Mouse (Mus musculus) macrophage (primary cell): ENCODE measurements around the gene Klf3. TPM values are rescaled to one million over a fixed set of nuclear protein-coding genes. Genes with fewer than 3 reads are reported as not detected.
A peak's percentile ranks its signal among the peaks of the same experiment; 100 is the strongest.

Experiments
- H3K27ac ChIP-seq: fragments of 350-480 bp; formaldehyde crosslinking; 2 replicates; pipeline ENCODE4 v1.9.0; 2021
- H3K36me3 ChIP-seq: fragments of 350-480 bp; formaldehyde crosslinking; 2 replicates; pipeline ENCODE4 v1.9.0; 2021; ENCODE audit errors: inconsistent target
- H3K4me3 ChIP-seq: fragments of 350-480 bp; formaldehyde crosslinking; 2 replicates; pipeline ENCODE4 v1.9.0; 2021; ENCODE audit errors: inconsistent target
- H3K79me2 ChIP-seq: fragments of 350-480 bp; formaldehyde crosslinking; 2 replicates; pipeline ENCODE4 v1.9.0; 2021; ENCODE audit errors: inconsistent target
- WGBS: methylation state at CpG from one replicate; pipeline ENCODE4 v1.1.7; 2026; ENCODE audit warnings: inconsistent platforms; ENCODE audit not compliant: missing documents; 5-methylcytosine and 5-hydroxymethylcytosine counted together
- polyA plus RNA-seq: library from polyadenylated mRNA; stranded (reverse); fragments of 250-400 nt; gene quantifications from 3 replicates; pipeline ENCODE4 v1.2.4, GENCODE M21; 2018; ENCODE audit warnings: inconsistent platforms
- total RNA-seq, 78 experiments: library from RNA; depleted of rRNA; stranded (reverse); fragments of 250-400 nt; gene quantifications; 1 replicate in 9 of 78; 2 replicates in 24 of 78; 3 replicates in 43 of 78; 4 replicates in 2 of 78; pipeline ENCODE4 v1.2.4; 2018; ENCODE audit warnings: inconsistent platforms in 56 of 78

Gene Klf3
- total RNA-seq (2018; cell fraction: chromatin; rRNA removed): 100 to 1,000 TPM in 19 of 26 experiments, 10 to 100 TPM in 7; 48.3 to 365 (median 123) TPM
- 100 to 1,000 TPM in 1 of 26 experiments, 10 to 100 TPM in 25; 45.5 to 118 (median 57.3) TPM for total RNA-seq (2018; cell fraction: cytosol; rRNA removed)
- total RNA-seq (2018; cell fraction: nucleus; rRNA removed): 100 to 1,000 TPM in 21 of 26 experiments, 10 to 100 TPM in 5; 67.6 to 296 (median 126) TPM
- polyA plus RNA-seq: 28.7 to 50.9 TPM (median 35.8 TPM) in 3 replicates

GRCm38 (mm10) chr5:64802795-64803719 is at the start of gene Klf3:
Gene Klf3 (plus strand): TSS chr5:64803388.
- Histone ChIP-seq H3K27ac (peak within 1 kb of the TSS; percentile 78), H3K36me3 (no peaks in the 10 kb centered on the region), H3K4me3 (peak within 1 kb of the TSS; percentile 72), H3K79me2 (peaks cover 44% of the 10 kb centered on the region)
- whole genome bisulfite sequencing: under 1% methylated on average over 111 of the region's 116 CpGs

DNA sequence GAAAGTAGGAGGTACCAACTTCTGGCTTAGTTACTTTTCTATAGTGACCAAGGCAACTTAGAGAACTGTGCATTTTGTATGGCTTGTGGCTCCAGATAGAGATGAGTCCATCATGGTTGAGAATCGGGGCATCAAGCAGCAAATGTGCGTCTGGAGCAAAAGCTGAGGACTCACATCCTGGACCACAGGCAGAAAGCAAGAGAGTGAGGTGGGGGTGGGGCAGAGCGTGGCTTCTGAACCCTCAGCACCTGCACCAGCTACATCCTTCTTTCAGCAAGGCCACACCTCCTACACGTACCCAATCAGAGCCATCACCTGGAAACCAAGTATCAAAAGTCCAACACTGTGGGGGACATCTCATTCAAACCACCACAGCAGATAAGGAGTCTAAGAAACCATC is 40.9 kb upstream of the Klf3 start:
- no peak overlapping the region for H3K27ac ChIP-seq
- no peaks in the 10 kb centered on the region for H3K36me3 ChIP-seq
- 86% methylated on average over 4 of the region's 4 CpGs for WGBS

DNA sequence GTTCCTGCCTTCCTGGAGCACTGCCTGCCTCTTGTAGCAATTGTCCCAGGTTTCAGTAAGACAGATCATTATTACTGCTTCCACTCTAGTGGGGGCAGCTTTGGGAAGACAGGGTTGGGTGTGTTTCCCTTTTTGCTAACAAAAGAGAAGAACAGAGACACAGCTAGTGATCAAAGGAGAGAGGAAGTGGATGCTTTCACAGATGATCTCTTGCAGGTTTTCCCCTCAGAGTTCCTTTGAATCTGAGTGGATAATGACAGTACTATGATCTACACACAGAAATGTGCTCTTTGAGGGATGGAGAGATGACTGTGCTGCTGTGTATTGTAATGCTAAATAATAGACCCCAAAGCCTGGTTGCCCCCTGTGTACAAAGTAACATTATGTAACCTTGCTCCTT is 38.7 kb upstream of the Klf3 start:
- no peaks in the 10 kb centered on the region for H3K79me2 ChIP-seq
- H3K36me3 ChIP-seq: no peaks in the 10 kb centered on the region
- H3K4me3 ChIP-seq: no peak overlapping the region
- no peak overlapping the region for H3K27ac ChIP-seq

More for the DNA sequence above, 40.9 kb upstream of the Klf3 start:
- Histone ChIP-seq H3K79me2 (no peaks in the 10 kb centered on the region), H3K4me3 (no peak overlapping the region)

DNA sequence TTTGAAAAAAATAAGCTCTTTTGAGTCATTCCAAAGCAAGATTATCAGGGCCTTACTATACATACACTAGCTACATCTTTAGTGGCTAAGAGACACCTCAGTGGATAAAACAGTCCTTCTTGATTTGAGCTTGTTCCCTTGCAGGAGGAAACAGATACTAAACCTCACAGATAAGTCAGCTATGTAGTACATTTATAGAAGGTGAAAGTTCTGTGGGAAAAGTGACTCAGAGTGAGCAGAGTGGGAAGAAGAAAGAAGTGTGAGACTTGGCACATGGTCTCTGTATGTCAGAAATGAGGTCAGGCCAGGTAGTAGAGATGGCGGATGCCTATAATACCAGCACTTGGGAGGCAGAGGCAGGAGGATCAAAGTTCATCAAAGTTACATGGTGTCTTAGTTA is 37.4 kb upstream of the Klf3 start:
- H3K36me3 ChIP-seq: no peaks in the 10 kb centered on the region

GRCm38 (mm10) chr5:64766626-64767025 is 36.6 kb upstream of the Klf3 start:
- Histone ChIP-seq H3K27ac (no peak overlapping the region), H3K79me2 (no peaks in the 10 kb centered on the region), H3K36me3 (no peaks in the 10 kb centered on the region), H3K4me3 (no peak overlapping the region)
- WGBS: 100% methylated on average over 2 of the region's 2 CpGs

More for the DNA sequence above, 37.4 kb upstream of the Klf3 start:
- 100% methylated on average over 1 of the region's 1 CpGs for WGBS
- Histone ChIP-seq H3K4me3 (no peak overlapping the region), H3K79me2 (no peaks in the 10 kb centered on the region), H3K27ac (no peak overlapping the region)

- WGBS: 86% methylated on average over 2 of the region's 2 CpGs
- H3K27ac ChIP-seq: no peak overlapping the region
- H3K79me2 ChIP-seq: no peaks in the 10 kb centered on the region
- H3K4me3 ChIP-seq: no peak overlapping the region
- no peaks in the 10 kb centered on the region for H3K36me3 ChIP-seq
Observed at GRCm38 (mm10) chr5:64771619-64772018, 31.6 kb upstream of the Klf3 start.

DNA sequence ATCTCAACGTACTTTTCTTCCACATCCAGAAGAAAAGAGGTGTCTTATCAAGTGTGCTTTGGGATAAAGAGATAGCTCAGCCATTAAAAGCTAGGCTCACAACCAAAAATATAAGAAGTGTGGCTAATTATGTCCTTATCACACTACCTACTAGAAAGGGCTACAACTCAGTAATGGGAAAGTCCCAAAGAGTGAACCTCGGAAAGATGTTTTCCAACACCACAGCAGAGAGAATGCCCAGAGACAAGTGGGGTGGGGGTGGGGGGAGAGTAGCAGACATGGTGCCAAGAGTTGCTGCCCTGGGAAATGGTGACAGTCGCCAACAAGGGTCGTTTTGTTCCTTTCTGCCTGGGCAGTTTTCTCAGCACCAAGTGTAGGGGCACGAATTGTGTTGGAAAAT is 25.0 kb upstream of the Klf3 start:
- Histone ChIP-seq H3K27ac (no peak overlapping the region), H3K36me3 (no peaks in the 10 kb centered on the region), H3K4me3 (no peak overlapping the region), H3K79me2 (no peaks in the 10 kb centered on the region)
- 93% methylated on average over 4 of the region's 5 CpGs for WGBS

GRCm38 (mm10) chr5:64779285-64779684 is 23.9 kb upstream of the Klf3 start:
- 83% methylated on average over 2 of the region's 2 CpGs for WGBS
- Histone ChIP-seq H3K79me2 (no peaks in the 10 kb centered on the region), H3K27ac (no peak overlapping the region), H3K4me3 (no peak overlapping the region), H3K36me3 (no peaks in the 10 kb centered on the region)

DNA sequence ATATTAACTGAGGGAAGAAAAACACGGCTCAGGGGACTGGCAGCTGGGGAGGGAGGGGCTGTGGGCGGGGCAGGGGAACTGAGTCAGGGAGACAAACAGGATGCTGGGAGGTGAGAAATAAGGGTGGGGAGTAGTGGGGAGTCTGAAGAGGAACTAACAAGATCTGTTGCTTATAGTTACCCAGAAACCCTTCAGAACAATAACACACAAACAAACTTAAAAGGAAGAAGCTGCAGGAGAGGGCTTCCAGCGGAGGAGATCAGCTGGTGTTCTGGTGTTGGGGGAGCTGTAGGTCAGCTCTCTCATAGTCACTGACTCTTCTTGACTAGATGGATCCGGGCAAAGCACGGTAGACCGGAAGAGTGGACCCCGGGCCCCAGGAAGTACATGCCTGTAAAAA is 22.4 kb upstream of the Klf3 start:
- H3K4me3 ChIP-seq: no peak overlapping the region
- H3K27ac ChIP-seq: peak overlapping the region; percentile 67
- no peaks in the 10 kb centered on the region for H3K79me2 ChIP-seq
- H3K36me3 ChIP-seq: no peaks in the 10 kb centered on the region
- WGBS: 10% methylated on average over 7 of the region's 7 CpGs

DNA sequence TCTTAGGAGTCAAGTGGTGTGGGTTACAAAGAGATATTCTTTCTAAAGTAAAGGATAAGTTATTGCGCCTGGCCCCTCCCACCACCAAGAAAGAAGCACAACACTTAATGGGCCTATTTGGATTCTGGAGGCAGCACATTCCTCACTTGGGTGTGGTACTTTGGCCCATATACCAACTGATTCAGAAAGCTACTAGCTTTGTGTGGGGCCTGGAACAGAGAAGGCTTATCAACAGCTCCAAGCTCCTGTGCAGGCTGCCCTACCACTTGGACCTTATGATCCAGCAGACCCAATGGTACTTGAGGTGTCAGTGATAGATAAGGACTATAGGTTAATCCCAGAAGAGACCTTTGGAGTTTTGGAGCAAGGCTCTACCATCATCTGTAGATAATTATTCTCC is 15.0 kb upstream of the Klf3 start:
- Histone ChIP-seq H3K4me3 (no peak overlapping the region), H3K79me2 (no peaks in the 10 kb centered on the region), H3K27ac (no peak overlapping the region), H3K36me3 (no peaks in the 10 kb centered on the region)
- 100% methylated on average over 1 of the region's 1 CpGs for WGBS

DNA sequence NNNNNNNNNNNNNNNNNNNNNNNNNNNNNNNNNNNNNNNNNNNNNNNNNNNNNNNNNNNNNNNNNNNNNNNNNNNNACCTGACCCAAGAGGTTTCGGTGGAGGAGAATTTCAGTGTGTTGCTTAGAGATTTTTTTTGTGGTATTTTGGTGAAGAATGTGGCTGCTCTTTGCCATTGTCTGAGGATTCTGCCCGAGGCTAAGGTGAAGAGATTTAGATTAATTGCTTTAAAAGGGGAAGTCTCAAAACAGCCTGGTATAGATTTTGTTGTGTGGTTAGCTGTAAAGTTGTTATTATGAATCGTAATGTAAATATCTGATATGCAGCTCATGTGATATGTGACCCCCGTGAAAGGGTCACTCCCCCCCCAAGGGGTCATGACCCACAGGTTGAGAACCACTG is 5.0 kb upstream of the Klf3 start:
- Histone ChIP-seq H3K4me3 (no peak overlapping the region), H3K79me2 (no peaks in the 10 kb centered on the region), H3K36me3 (no peaks in the 10 kb centered on the region), H3K27ac (no peak overlapping the region)
- 45% methylated on average over 4 of the region's 4 CpGs for WGBS

DNA sequence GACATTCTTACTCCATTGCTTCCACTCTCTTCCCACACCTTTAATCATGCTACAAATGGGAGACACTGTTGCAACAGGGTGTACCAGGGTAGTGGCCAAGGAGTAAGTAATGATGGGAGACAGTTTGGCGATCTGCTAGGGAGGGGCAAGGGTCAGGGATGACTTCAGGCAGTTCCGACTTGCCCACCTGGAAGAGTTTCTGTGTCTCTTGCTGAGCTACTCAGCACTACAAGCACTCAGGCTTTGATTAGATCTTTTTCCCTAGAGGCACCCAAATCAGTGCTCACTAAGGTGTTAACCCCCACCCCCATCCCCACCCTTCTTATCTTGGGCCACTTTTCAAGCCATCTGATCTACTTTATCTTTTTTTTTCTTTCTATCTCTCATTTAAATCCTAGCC is 1.6 kb upstream of the Klf3 start:
- WGBS: 94% methylated on average over 2 of the region's 2 CpGs

GRCm38 (mm10) chr5:64802143-64802542 is 1.0 kb upstream of the Klf3 start:
- 38% methylated on average over 6 of the region's 8 CpGs for WGBS
- H3K4me3 ChIP-seq: peak overlapping the region; percentile 45
- no peaks in the 10 kb centered on the region for H3K36me3 ChIP-seq
- H3K79me2 ChIP-seq: peaks cover 34% of the 10 kb centered on the region
- H3K27ac ChIP-seq: peak overlapping the region; percentile 78

More for the DNA sequence above, 1.6 kb upstream of the Klf3 start:
- no peaks in the 10 kb centered on the region for H3K36me3 ChIP-seq
- peaks cover 28% of the 10 kb centered on the region for H3K79me2 ChIP-seq
- no peak overlapping the region for H3K27ac ChIP-seq
- H3K4me3 ChIP-seq: no peak overlapping the region

- 1% methylated on average over 57 of the region's 69 CpGs for WGBS
- H3K79me2 ChIP-seq: peaks cover 52% of the 10 kb centered on the region
Observed at GRCm38 (mm10) chr5:64803720-64804462, 703 bp downstream of the Klf3 start.

More at GRCm38 (mm10) chr5:64803720-64804462, 703 bp downstream of the Klf3 start:
- Histone ChIP-seq H3K27ac (peak overlapping the region; percentile 72), H3K4me3 (peak overlapping the region; percentile 72), H3K36me3 (peaks cover 2% of the 10 kb centered on the region; the same call in 1 of the 2 replicates)
